Mouse (Mus musculus): ENCODE results near the gene Bbs7. TPM values are rescaled to one million over a fixed set of nuclear protein-coding genes. Genes with fewer than 3 reads are reported as not detected.

Bbs7 gene
- polyA plus RNA-seq, 1 experiment = 0.18 TPM

GRCm38 (mm10) chr3:36533201-36533672 lies 80.0 kb downstream of the Bbs7 start:
- WGBS = 0% methylated on average over 1 of the region's 1 CpGs
- H3K27ac ChIP-seq (ENCODE audit: insufficient read depth, low read depth, low read length) = peak overlapping the region; percentile 62

GRCm38 (mm10) chr3:36532738-36533137 lies 80.5 kb downstream of the Bbs7 start:
- no peaks in the 10 kb centered on the region for H3K27me3 ChIP-seq (ENCODE audit: control insufficient read depth, insufficient read depth, low read length)
- H3K4me3 ChIP-seq (ENCODE audit: low read depth, low read length) = no peak overlapping the region
- peak overlapping the region; percentile 62 for H3K27ac ChIP-seq (ENCODE audit: insufficient read depth, low read depth, low read length)
- WGBS = 12% methylated on average over 7 of the region's 7 CpGs
- peaks cover 3% of the 10 kb centered on the region; the same call in 1 of the 2 replicates for H3K4me1 ChIP-seq (ENCODE audit: control insufficient read depth, insufficient read depth, insufficient read length, low read length)
- TF ChIP-seq POLR2A (IDR thresholded peaks at IDR 0.05; ENCODE audit: low read depth, low read length) (no peak), CTCF (IDR thresholded peaks at IDR 0.05; ENCODE audit: extremely low read depth, insufficient read length, insufficient replicate concordance, low read depth, low read length) (no peak)
- H3K36me3 ChIP-seq (ENCODE audit: control insufficient read depth, insufficient read depth, low read length) = no peaks in the 10 kb centered on the region

More at GRCm38 (mm10) chr3:36533201-36533672, 80.0 kb downstream of the Bbs7 start:
- no peaks in the 10 kb centered on the region for H3K27me3 ChIP-seq (ENCODE audit: control insufficient read depth, insufficient read depth, low read length)
- no peak for TF ChIP-seq POLR2A (IDR thresholded peaks at IDR 0.05; ENCODE audit: low read depth, low read length)
- TF ChIP-seq CTCF (IDR thresholded peaks at IDR 0.05; ENCODE audit: extremely low read depth, insufficient read length, insufficient replicate concordance, low read depth, low read length) = no peak
- no peaks in the 10 kb centered on the region for H3K36me3 ChIP-seq (ENCODE audit: control insufficient read depth, insufficient read depth, low read length)
- H3K4me3 ChIP-seq (ENCODE audit: low read depth, low read length) = no peak overlapping the region
- peaks cover 3% of the 10 kb centered on the region; the same call in 1 of the 2 replicates for H3K4me1 ChIP-seq (ENCODE audit: control insufficient read depth, insufficient read depth, insufficient read length, low read length)

GRCm38 (mm10) chr3:36531979-36532542 lies 81.2 kb downstream of the Bbs7 start:
- TF ChIP-seq CTCF (IDR thresholded peaks at IDR 0.05; ENCODE audit: extremely low read depth, insufficient read length, insufficient replicate concordance, low read depth, low read length) (no peak), POLR2A (IDR thresholded peaks at IDR 0.05; ENCODE audit: low read depth, low read length) (no peak)
- Histone ChIP-seq H3K4me3 (ENCODE audit: low read depth, low read length) (peak overlapping the region; percentile 76), H3K36me3 (ENCODE audit: control insufficient read depth, insufficient read depth, low read length) (no peaks in the 10 kb centered on the region), H3K4me1 (ENCODE audit: control insufficient read depth, insufficient read depth, insufficient read length, low read length) (peaks cover 3% of the 10 kb centered on the region; the same call in 1 of the 2 replicates), H3K27me3 (ENCODE audit: control insufficient read depth, insufficient read depth, low read length) (no peaks in the 10 kb centered on the region), H3K27ac (ENCODE audit: insufficient read depth, low read depth, low read length) (no peak overlapping the region)
- WGBS = 2% methylated on average over 18 of the region's 18 CpGs

- WGBS = 53% methylated on average over 2 of the region's 2 CpGs
- peaks cover 3% of the 10 kb centered on the region; the same call in 1 of the 2 replicates for H3K4me1 ChIP-seq (ENCODE audit: control insufficient read depth, insufficient read depth, insufficient read length, low read length)
- no peaks in the 10 kb centered on the region for H3K36me3 ChIP-seq (ENCODE audit: control insufficient read depth, insufficient read depth, low read length)
- H3K4me3 ChIP-seq (ENCODE audit: low read depth, low read length) = no peak overlapping the region
- no peak overlapping the region for H3K27ac ChIP-seq (ENCODE audit: insufficient read depth, low read depth, low read length)
- no peaks in the 10 kb centered on the region for H3K27me3 ChIP-seq (ENCODE audit: control insufficient read depth, insufficient read depth, low read length)
- TF ChIP-seq POLR2A (IDR thresholded peaks at IDR 0.05; ENCODE audit: low read depth, low read length) (no peak), CTCF (IDR thresholded peaks at IDR 0.05; ENCODE audit: extremely low read depth, insufficient read length, insufficient replicate concordance, low read depth, low read length) (no peak)
Observed at GRCm38 (mm10) chr3:36531242-36531641, 82.0 kb downstream of the Bbs7 start.

GRCm38 (mm10) chr3:36530781-36531180 lies 82.5 kb downstream of the Bbs7 start:
- H3K4me1 ChIP-seq (ENCODE audit: control insufficient read depth, insufficient read depth, insufficient read length, low read length) = peaks cover 3% of the 10 kb centered on the region; the same call in 1 of the 2 replicates
- no peak overlapping the region for H3K4me3 ChIP-seq (ENCODE audit: low read depth, low read length)
- no peak for TF ChIP-seq CTCF (IDR thresholded peaks at IDR 0.05; ENCODE audit: extremely low read depth, insufficient read length, insufficient replicate concordance, low read depth, low read length)
- TF ChIP-seq POLR2A (IDR thresholded peaks at IDR 0.05; ENCODE audit: low read depth, low read length) = no peak
- no peak overlapping the region for H3K27ac ChIP-seq (ENCODE audit: insufficient read depth, low read depth, low read length)
- H3K27me3 ChIP-seq (ENCODE audit: control insufficient read depth, insufficient read depth, low read length) = no peaks in the 10 kb centered on the region
- 91% methylated on average over 5 of the region's 5 CpGs for WGBS
- no peaks in the 10 kb centered on the region for H3K36me3 ChIP-seq (ENCODE audit: control insufficient read depth, insufficient read depth, low read length)

GRCm38 (mm10) chr3:36530345-36530744 lies 82.9 kb downstream of the Bbs7 start:
- 92% methylated on average over 6 of the region's 6 CpGs for WGBS
- Histone ChIP-seq H3K4me3 (ENCODE audit: low read depth, low read length) (no peak overlapping the region), H3K27me3 (ENCODE audit: control insufficient read depth, insufficient read depth, low read length) (no peaks in the 10 kb centered on the region), H3K36me3 (ENCODE audit: control insufficient read depth, insufficient read depth, low read length) (no peaks in the 10 kb centered on the region), H3K27ac (ENCODE audit: insufficient read depth, low read depth, low read length) (no peak overlapping the region), H3K4me1 (ENCODE audit: control insufficient read depth, insufficient read depth, insufficient read length, low read length) (peaks cover 3% of the 10 kb centered on the region; the same call in 1 of the 2 replicates)
- TF ChIP-seq CTCF (IDR thresholded peaks at IDR 0.05; ENCODE audit: extremely low read depth, insufficient read length, insufficient replicate concordance, low read depth, low read length) (no peak), POLR2A (IDR thresholded peaks at IDR 0.05; ENCODE audit: low read depth, low read length) (no peak)

GRCm38 (mm10) chr3:36524466-36524865 lies 88.8 kb downstream of the Bbs7 start:
- Histone ChIP-seq H3K27ac (ENCODE audit: insufficient read depth, low read depth, low read length) (no peak overlapping the region), H3K4me1 (ENCODE audit: control insufficient read depth, insufficient read depth, insufficient read length, low read length) (peaks cover 4% of the 10 kb centered on the region), H3K36me3 (ENCODE audit: control insufficient read depth, insufficient read depth, low read length) (no peaks in the 10 kb centered on the region), H3K4me3 (ENCODE audit: low read depth, low read length) (no peak overlapping the region), H3K27me3 (ENCODE audit: control insufficient read depth, insufficient read depth, low read length) (peaks cover 21% of the 10 kb centered on the region)
- TF ChIP-seq CTCF (IDR thresholded peaks at IDR 0.05; ENCODE audit: extremely low read depth, insufficient read length, insufficient replicate concordance, low read depth, low read length) = no peak
- TF ChIP-seq POLR2A (IDR thresholded peaks at IDR 0.05; ENCODE audit: low read depth, low read length) = no peak
- 60% methylated on average over 3 of the region's 3 CpGs for WGBS

Other genes starting within 250 kb of the Bbs7 start
- 89.2 and 122 TPM in 2 replicates for gene Anxa5, start 137.6 kb downstream of the Bbs7 start, polyA plus RNA-seq (2012; rRNA removed)
- 0.29 and 0.41 TPM in 2 replicates for gene 1810062G17Rik, start 137.5 kb downstream of the Bbs7 start, polyA plus RNA-seq (2012; rRNA removed)
- gene Gm11549, start 91.7 kb downstream of the Bbs7 start, polyA plus RNA-seq (2012; rRNA removed) = 0.09 TPM in 1 of 2 replicates, not detected in the other
- 2.1 and 3.9 TPM in 2 replicates for gene Exosc9, start 60.9 kb downstream of the Bbs7 start, polyA plus RNA-seq (2012; rRNA removed)
- 23.9 and 52.2 TPM in 2 replicates for gene Ccna2, start 41.3 kb downstream of the Bbs7 start, polyA plus RNA-seq (2012; rRNA removed)
- gene Trpc3, start 76.7 kb upstream of the Bbs7 start, polyA plus RNA-seq (2012; rRNA removed) = 0.67 and 0.72 TPM in 2 replicates
- gene 4932438A13Rik, start 249.6 kb upstream of the Bbs7 start, polyA plus RNA-seq (2012; rRNA removed) = 5.4 and 13.3 TPM in 2 replicates